ENCODE assay signal across 30 mouse cellular contexts in genomic region chr13:97538441-97538840, GRCm38 (mm10).
A peak's percentile ranks its signal among the peaks of the same experiment; 100 is the strongest.
DNase-seq lines count a peak whose midpoint lies in the region; ATAC-seq and TF ChIP-seq lines count a peak whose summit lies in the region.
"Had no signal": no experiment of that assay in that cellular context is flagged by ENCODE, and none has a peak within 500 bp of the region (broad histone marks: within the 10 kb centered on the region; RNA-seq: fewer than 3 reads in every experiment).

No protein-coding gene starts in this region.

- no peak for ATAC-seq in forebrain, embryonic 16.5 days
- ATAC-seq in forebrain, embryonic 11.5 days (replicated peaks; ENCODE audit: low FRiP score), result no peak
- ATAC-seq in midbrain, embryonic 14.5 days (ENCODE audit: low FRiP score, low TSS enrichment), result no peak
- ATAC-seq in midbrain, embryonic 13.5 days, result no peak
- ATAC-seq: CD4-positive, CD25-positive, alpha-beta regulatory T cell, adult 4 months; intestine, embryonic 15.5 days; liver, embryonic 12.5 days had no signal

- H3K9me3 ChIP-seq in forebrain, embryonic 16.5 days (ENCODE audit: control insufficient read depth, low read length), result no peaks in the 10 kb centered on the region
- H3K9me3 ChIP-seq in forebrain, embryonic 11.5 days (ENCODE audit: control insufficient read depth, low read length), result no peaks in the 10 kb centered on the region
- H3K9me3 ChIP-seq in midbrain, embryonic 14.5 days (ENCODE audit: control insufficient read depth, low read length), result no peaks in the 10 kb centered on the region
- no peaks in the 10 kb centered on the region for H3K9me3 ChIP-seq in midbrain, embryonic 13.5 days
- no peaks in the 10 kb centered on the region for H3K9me3 ChIP-seq in limb, embryonic 10.5 days (replicated peaks)
- H3K9me3 ChIP-seq: embryonic facial prominence, embryonic 15.5 days; heart, embryonic 12.5 days; hindbrain, embryonic 13.5 days; intestine, embryonic 15.5 days; limb, embryonic 13.5 days; liver, embryonic 12.5 days; midbrain, embryonic 12.5 days had no signal

- H3K27me3 ChIP-seq in forebrain, embryonic 16.5 days (replicated peaks; ENCODE audit: control insufficient read depth, insufficient read depth, low read length), result no peaks in the 10 kb centered on the region
- no peaks in the 10 kb centered on the region for H3K27me3 ChIP-seq in forebrain, embryonic 11.5 days (ENCODE audit: control insufficient read depth, insufficient read depth, low read length)
- no peaks in the 10 kb centered on the region for H3K27me3 ChIP-seq in kidney, adult 2 months (replicated peaks; ENCODE audit: control insufficient read depth, insufficient read depth, low read length)
- no peaks in the 10 kb centered on the region for H3K27me3 ChIP-seq in midbrain, embryonic 14.5 days (ENCODE audit: control insufficient read depth, insufficient read depth, low read length)
- no peaks in the 10 kb centered on the region for H3K27me3 ChIP-seq in midbrain, embryonic 13.5 days
- H3K27me3 ChIP-seq in limb, embryonic 10.5 days (ENCODE audit: low read depth, poor library complexity, severe bottlenecking), result no peaks in the 10 kb centered on the region
- H3K27me3 ChIP-seq: embryonic facial prominence, embryonic 15.5 days; heart, embryonic 12.5 days; hindbrain, embryonic 13.5 days; intestine, embryonic 15.5 days; limb, embryonic 13.5 days; liver, embryonic 12.5 days; midbrain, embryonic 12.5 days had no signal

- no peak for DNase-seq in forebrain, embryonic 11.5 days (ENCODE audit: low spot score)
- peak; percentile 28 for DNase-seq in kidney, adult 2 months
- no peak for DNase-seq in kidney, adult 8-10 months
- DNase-seq in midbrain, embryonic 14.5 days, result peak; percentile 45
- DNase-seq in limb, embryonic 10.5 days (ENCODE audit: low spot score), result no peak
- DNase-seq in gastrocnemius, postnatal 36 days, result no peak
- DNase-seq: adrenal gland, adult 2 months; cerebellum, adult 2 months; cerebellum, postnatal 25 days; embryo, embryonic 11 days; gastrocnemius, postnatal 14 days; heart, adult 18-20 months; heart, postnatal 10 days; kidney, postnatal 4 days; lung, adult 18-20 months; lung, postnatal 10 days; right cerebral cortex, adult 18-20 months; right cerebral cortex, postnatal 4 days; thymus, adult 18-20 months; thymus, postnatal 36 days had no signal

- no peak for TF ChIP-seq CTCF in kidney, adult 2 months (conservative IDR thresholded peaks at IDR 0.05; ENCODE audit: insufficient read depth, insufficient read length, low read depth, low read length)

- intact Hi-C loops in gastrocnemius, postnatal 36 days (cut with DNase I), result no loop called here

- no peaks in the 10 kb centered on the region for H3K36me3 ChIP-seq in forebrain, embryonic 16.5 days (ENCODE audit: control insufficient read depth, insufficient read depth)
- no peaks in the 10 kb centered on the region for H3K36me3 ChIP-seq in forebrain, embryonic 11.5 days (ENCODE audit: control insufficient read depth, insufficient read depth, low read length)
- H3K36me3 ChIP-seq in kidney, adult 2 months (ENCODE audit: control insufficient read depth, insufficient read depth, low read length), result no peaks in the 10 kb centered on the region
- H3K36me3 ChIP-seq in midbrain, embryonic 14.5 days (ENCODE audit: control insufficient read depth, insufficient read depth, low read length), result no peaks in the 10 kb centered on the region
- no peaks in the 10 kb centered on the region for H3K36me3 ChIP-seq in midbrain, embryonic 13.5 days
- no peaks in the 10 kb centered on the region for H3K36me3 ChIP-seq in limb, embryonic 10.5 days
- H3K36me3 ChIP-seq: embryonic facial prominence, embryonic 15.5 days; heart, embryonic 12.5 days; hindbrain, embryonic 13.5 days; intestine, embryonic 15.5 days; limb, embryonic 13.5 days; liver, embryonic 12.5 days; midbrain, embryonic 12.5 days had no signal

- peaks cover 10% of the 10 kb centered on the region for H3K4me1 ChIP-seq in forebrain, embryonic 16.5 days (replicated peaks; ENCODE audit: control insufficient read depth, insufficient read depth, low read length)
- 0 out of 2 replicates have a peak, but pooled peaks cover 2% of the 10 kb centered on the region for H3K4me1 ChIP-seq in forebrain, embryonic 11.5 days (replicated peaks; ENCODE audit: control insufficient read depth, insufficient read depth, low read length)
- no peaks in the 10 kb centered on the region for H3K4me1 ChIP-seq in kidney, adult 2 months (ENCODE audit: control insufficient read depth, insufficient read depth, low read length)
- 0 out of 2 replicates have a peak, but pooled peaks cover 3% of the 10 kb centered on the region for H3K4me1 ChIP-seq in midbrain, embryonic 14.5 days (ENCODE audit: control insufficient read depth, insufficient read depth, low read length)
- H3K4me1 ChIP-seq in midbrain, embryonic 13.5 days (replicated peaks), result peaks cover 8% of the 10 kb centered on the region; the same call in 1 of the 2 replicates
- peaks cover 26% of the 10 kb centered on the region; the same call in 1 of the 2 replicates for H3K4me1 ChIP-seq in limb, embryonic 10.5 days
- H3K4me1 ChIP-seq: midbrain, embryonic 12.5 days had no signal

- 96% methylated on average over 7 of the region's 7 CpGs for WGBS in forebrain, embryonic 16.5 days
- WGBS in forebrain, embryonic 11.5 days, result 96% methylated on average over 7 of the region's 7 CpGs
- WGBS in kidney, adult 2 months, result 78% methylated on average over 7 of the region's 7 CpGs
- WGBS in midbrain, embryonic 14.5 days, result 95% methylated on average over 7 of the region's 7 CpGs
- WGBS in midbrain, embryonic 13.5 days, result 96% methylated on average over 7 of the region's 7 CpGs
- WGBS in limb, embryonic 10.5 days, result 96% methylated on average over 7 of the region's 7 CpGs

- H3K27ac ChIP-seq in forebrain, embryonic 16.5 days (ENCODE audit: low read length), result peak overlapping the region; percentile 6; the same call in 1 of the 2 replicates
- H3K27ac ChIP-seq in forebrain, embryonic 11.5 days (ENCODE audit: low read depth, low read length), result no peak overlapping the region
- no peak overlapping the region for H3K27ac ChIP-seq in kidney, adult 2 months (ENCODE audit: insufficient read depth, low read depth, low read length)
- H3K27ac ChIP-seq in midbrain, embryonic 14.5 days (replicated peaks; ENCODE audit: low read depth, low read length), result no peak overlapping the region
- no peak overlapping the region for H3K27ac ChIP-seq in midbrain, embryonic 13.5 days
- peak overlapping the region; percentile 25; the same call in 1 of the 2 replicates for H3K27ac ChIP-seq in limb, embryonic 10.5 days
- H3K27ac ChIP-seq: embryonic facial prominence, embryonic 15.5 days; hindbrain, embryonic 13.5 days; intestine, embryonic 15.5 days; limb, embryonic 13.5 days; liver, embryonic 12.5 days; midbrain, embryonic 12.5 days had no signal

- no peak overlapping the region for H3K4me3 ChIP-seq in forebrain, embryonic 16.5 days (replicated peaks; ENCODE audit: low read length)
- no peak overlapping the region for H3K4me3 ChIP-seq in forebrain, embryonic 11.5 days (ENCODE audit: low read depth, low read length)
- no peak overlapping the region for H3K4me3 ChIP-seq in kidney, adult 2 months (ENCODE audit: insufficient read depth, low read depth, low read length)
- H3K4me3 ChIP-seq in midbrain, embryonic 14.5 days (replicated peaks; ENCODE audit: low read depth, low read length), result no peak overlapping the region
- no peak overlapping the region for H3K4me3 ChIP-seq in midbrain, embryonic 13.5 days (replicated peaks)
- no peak overlapping the region for H3K4me3 ChIP-seq in limb, embryonic 10.5 days
- H3K4me3 ChIP-seq: embryonic facial prominence, embryonic 15.5 days; heart, embryonic 12.5 days; hindbrain, embryonic 13.5 days; intestine, embryonic 15.5 days; limb, embryonic 13.5 days; liver, embryonic 12.5 days; midbrain, embryonic 12.5 days had no signal

- H3K4me2 ChIP-seq in forebrain, embryonic 16.5 days (ENCODE audit: low read length), result no peak overlapping the region
- no peak overlapping the region for H3K4me2 ChIP-seq in forebrain, embryonic 11.5 days (ENCODE audit: low read depth, low read length, severe bottlenecking)
- no peak overlapping the region for H3K4me2 ChIP-seq in midbrain, embryonic 14.5 days (ENCODE audit: low read length)
- H3K4me2 ChIP-seq in midbrain, embryonic 13.5 days (replicated peaks), result no peak overlapping the region
- H3K4me2 ChIP-seq: embryonic facial prominence, embryonic 15.5 days; heart, embryonic 12.5 days; hindbrain, embryonic 13.5 days; intestine, embryonic 15.5 days; limb, embryonic 13.5 days; liver, embryonic 12.5 days; midbrain, embryonic 12.5 days had no signal

- no peak for TF ChIP-seq POLR2A in kidney, adult 2 months (IDR thresholded peaks at IDR 0.05; ENCODE audit: low read depth, low read length)

- no peak overlapping the region for H3K9ac ChIP-seq in forebrain, embryonic 16.5 days (replicated peaks; ENCODE audit: low read depth, low read length)
- no peak overlapping the region for H3K9ac ChIP-seq in forebrain, embryonic 11.5 days (ENCODE audit: low read length)
- no peak overlapping the region for H3K9ac ChIP-seq in midbrain, embryonic 14.5 days (replicated peaks; ENCODE audit: low read length)
- H3K9ac ChIP-seq in midbrain, embryonic 13.5 days (replicated peaks), result no peak overlapping the region
- H3K9ac ChIP-seq: embryonic facial prominence, embryonic 15.5 days; heart, embryonic 12.5 days; hindbrain, embryonic 13.5 days; intestine, embryonic 15.5 days; limb, embryonic 13.5 days; liver, embryonic 12.5 days; midbrain, embryonic 12.5 days had no signal

Comparison
In these comparisons a context has a peak if more than half of its experiments do, and no peak if none do; other contexts are left out.
1. H3K27ac ChIP-seq: peak in forebrain, embryonic 16.5 days (single experiment) and limb, embryonic 10.5 days (single experiment); none in forebrain, embryonic 11.5 days (single experiment), kidney, adult 2 months (single experiment), midbrain, embryonic 14.5 days (single experiment) and midbrain, embryonic 13.5 days (single experiment).
2. DNase-seq: peak in kidney, adult 2 months (single experiment) and midbrain, embryonic 14.5 days (single experiment); none in forebrain, embryonic 11.5 days (single experiment), kidney, adult 8-10 months (0 of 2), limb, embryonic 10.5 days (single experiment) and gastrocnemius, postnatal 36 days (0 of 2).